Mouse (Mus musculus) kidney, postnatal 36 days (tissue): ENCODE results near the gene Lef1.
A peak's percentile ranks its signal among the peaks of the same experiment; 100 is the strongest.

Source experiments
- DNase-seq, 2 experiments: peaks; one replicate each; pipeline ENCODE4 v3.0.0; 2021 to 2022; ENCODE audit warnings: mixed read lengths in 2 of 2

Gene Lef1

DNA sequence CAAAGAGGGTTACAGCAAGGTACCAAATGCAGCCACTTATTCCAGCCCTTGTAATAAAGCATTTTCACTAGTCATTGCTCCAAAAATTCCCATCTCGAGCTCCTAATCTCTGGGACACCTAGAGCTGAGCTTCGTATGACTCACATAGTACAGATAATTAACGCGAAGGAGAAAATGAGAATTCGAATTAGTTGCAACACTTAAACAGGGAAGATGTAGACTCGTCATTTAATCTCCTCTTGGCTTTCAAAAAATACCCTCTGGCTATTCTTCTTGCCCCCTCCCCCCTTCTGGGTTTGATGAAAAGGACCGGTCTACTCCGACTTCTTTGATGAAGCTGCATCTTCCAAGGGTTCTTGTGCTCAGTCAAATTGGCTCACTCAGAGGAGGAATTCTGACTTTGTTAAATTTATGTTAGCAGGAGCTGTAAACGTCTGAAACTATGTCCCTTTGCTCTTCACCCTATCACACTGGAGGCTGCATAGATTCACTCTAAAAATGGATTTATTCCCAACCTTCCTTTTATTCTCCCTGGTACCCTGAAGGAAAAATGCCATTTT lies 2.1 kb upstream of the Lef1 start:
- no peak for DNase-seq

DNA sequence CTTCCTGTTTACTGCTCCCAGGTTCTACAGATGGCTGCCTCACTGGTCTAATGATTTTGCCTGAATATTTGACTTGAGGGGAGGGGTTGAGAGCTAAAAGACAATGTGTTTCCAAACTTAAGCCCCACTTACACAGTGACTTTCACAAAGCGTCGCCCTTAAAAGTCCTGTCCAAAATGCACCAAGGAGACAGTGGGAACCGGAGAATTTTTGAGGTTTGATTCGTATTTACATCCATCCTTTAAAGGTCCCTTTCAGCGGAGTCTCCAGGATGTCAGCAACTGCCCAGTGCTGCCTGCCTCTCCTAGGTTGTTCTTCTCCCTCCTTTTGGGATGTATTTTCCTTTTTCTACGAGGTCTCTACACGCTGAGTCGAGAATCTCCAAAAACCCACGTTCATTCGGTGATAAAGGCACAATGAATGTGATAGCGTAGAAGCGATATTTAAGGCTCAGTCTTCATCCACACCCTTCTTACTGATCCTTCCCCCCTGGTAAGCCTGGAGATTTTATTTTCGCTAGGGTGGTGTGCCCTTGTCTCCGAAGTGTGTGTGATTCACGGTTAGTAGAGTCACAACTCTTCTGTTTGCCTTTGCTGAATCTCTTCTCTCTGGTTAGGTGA lies 1.1 kb upstream of the Lef1 start:
- DNase-seq: no peak

DNA sequence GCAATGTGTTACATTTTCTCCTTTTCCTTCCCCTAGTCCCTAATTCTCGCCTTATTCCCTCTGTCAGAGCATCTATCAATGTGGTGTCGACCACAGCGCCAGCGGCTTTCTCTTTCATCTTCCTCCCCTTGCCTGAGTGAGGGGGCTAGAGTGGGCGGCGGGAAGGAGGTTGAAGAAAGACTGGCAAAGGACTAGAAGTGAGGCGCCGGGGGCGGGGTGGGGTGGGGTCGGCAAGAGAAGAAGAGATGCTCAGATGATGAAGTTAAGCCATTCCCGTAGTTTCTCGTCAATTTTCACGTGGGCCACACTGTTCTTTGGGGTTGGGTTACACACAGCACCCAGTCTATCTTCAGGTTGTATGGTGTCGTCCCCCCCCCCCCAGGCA lies 593 bp upstream of the Lef1 start:
- DNase-seq: no peak

DNA sequence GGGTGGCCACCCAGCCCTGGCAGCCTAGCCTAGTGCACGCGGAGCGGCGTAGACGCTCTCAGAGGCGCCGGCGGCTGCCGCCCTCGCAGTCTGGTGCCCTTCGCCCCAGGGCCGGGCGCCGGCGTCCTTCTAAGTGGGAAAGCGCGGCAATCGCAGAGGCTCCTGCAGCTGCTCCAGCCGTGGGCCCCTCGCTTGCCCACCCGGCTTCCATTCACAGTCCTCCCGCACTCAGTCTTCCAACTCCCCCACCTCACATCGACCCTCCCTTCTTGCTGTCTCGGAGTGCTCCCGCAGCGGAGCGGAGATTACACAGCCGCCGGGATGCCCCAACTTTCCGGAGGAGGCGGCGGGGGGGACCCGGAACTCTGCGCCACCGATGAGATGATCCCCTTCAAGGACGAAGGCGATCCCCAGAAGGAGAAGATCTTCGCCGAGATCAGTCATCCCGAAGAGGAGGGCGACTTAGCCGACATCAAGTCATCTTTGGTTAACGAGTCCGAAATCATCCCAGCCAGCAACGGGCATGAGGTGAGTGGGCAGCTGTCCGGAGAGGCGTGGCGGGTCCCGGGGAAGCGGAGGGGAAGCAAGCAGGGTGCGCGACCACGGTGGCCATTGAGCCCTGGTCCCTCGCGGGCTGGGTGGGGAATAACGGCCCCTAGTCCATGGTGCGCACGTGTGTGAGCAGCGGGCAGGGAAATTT lies 1.0 kb downstream of the Lef1 start:
- DNase-seq: peak in 1 of 2 experiments; percentile 54

DNA sequence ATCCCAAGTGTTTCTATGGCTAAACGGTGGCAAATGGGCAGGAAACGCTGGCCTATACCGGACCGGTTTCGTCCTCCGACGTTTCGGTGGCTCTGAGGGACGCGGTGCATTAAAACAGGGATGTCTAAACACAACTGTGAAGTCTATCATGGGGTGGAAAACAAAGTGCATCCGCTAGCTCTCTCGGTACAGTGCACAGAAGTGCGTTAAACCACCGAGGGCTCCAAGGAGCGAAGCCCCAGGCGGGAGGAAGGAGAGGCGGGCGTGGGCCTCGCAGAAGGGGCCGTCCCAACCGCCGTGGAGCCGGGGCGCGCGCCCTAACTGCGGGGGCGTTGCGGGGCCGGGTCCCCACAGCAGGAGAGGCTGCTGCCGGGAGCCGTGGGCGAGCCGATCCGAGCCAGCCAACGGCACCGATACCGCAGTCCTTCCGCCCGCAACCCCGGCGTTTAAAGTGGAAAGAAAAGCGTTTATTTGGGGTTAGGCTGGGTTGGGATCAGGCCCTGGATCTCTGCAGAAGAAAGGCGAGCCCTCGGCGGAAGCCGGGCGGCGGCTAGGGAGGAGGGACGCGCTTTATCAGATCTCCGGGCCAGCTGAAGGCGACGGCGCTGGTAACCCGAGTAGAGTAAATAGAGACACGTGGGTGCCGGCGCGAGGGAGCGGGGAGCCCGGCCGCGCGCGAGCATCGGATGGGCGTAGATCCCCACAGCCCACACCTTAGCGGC lies 1.7 kb downstream of the Lef1 start:
- DNase-seq: peak in 1 of 2 experiments; percentile 40

DNA sequence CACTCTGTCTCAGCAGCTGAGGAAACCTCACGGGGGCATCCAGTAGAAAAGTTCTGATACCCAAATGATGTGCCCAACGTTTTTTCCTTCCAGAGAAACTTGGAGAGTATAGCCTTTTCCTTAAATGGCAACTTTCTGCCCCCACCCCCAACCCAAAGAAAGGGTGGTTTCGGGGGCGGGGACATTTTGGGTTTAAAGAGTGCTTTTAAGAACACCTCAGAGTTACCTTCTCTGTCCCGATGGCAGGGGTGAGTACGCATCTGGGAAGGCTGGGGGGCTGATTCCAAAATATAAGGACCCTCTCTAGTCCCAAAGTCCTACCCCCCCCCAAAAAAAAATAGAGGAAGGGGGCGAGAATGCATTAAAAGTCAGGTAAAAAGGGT lies 2.3 kb downstream of the Lef1 start:
- DNase-seq: no peak

DNA sequence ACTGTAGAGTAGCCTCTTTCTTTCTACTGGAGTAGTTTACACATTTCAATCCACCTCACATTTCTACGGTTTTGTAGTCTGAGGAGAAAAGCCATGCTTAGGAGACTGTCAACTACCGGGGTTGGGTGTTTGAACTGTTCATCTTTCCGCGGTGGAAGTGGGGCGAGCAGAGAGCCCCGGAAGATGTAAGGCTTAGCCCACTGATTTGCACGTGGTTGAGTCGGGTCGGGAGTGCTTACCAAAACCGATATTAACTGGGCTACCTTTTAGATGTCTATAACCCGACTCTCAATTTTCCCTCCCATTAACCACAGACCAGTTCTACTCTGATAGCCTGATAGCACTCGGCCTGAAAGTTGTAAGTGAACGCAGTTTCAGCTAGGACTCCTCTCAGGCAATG lies 2.8 kb downstream of the Lef1 start:
- DNase-seq: no peak

DNA sequence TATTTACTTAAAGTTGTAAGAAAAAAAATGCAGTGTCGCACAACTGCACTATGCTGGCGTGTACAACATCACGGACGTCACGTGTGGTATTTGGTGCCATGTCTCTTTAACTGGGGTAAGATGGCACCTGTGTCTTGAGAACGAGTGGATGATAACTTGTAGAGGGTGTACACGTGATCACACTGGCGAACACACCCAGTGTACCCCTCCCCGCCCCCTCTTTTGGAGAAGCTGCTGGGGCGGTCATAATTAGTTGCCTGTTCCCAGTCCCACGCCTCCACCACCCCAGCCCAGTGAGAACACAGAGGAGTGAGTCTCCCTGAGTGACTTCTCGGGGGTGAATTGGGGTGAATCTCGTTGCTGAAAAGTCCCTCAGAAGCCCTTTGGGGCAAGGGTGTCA lies 5.8 kb downstream of the Lef1 start:
- DNase-seq: no peak

DNA sequence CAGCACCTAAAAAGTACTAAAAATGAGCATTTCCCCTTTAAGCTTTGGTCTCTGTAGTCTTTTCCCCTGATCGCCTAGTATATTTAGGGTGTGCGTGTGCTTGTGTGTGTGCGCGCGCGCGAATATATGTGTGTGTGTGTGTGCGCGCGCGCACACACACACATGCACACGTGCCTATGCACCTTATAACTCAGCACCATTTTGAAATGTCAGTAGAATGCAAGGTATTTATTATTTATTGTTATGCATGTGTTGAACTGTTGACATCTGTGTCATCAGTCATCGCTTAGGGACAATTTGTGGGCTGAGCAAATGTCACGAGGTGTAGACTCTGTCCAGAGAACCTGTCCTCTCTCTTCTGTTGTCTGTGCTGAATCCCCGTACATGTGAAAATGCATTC lies 7.1 kb downstream of the Lef1 start:
- DNase-seq: no peak

DNA sequence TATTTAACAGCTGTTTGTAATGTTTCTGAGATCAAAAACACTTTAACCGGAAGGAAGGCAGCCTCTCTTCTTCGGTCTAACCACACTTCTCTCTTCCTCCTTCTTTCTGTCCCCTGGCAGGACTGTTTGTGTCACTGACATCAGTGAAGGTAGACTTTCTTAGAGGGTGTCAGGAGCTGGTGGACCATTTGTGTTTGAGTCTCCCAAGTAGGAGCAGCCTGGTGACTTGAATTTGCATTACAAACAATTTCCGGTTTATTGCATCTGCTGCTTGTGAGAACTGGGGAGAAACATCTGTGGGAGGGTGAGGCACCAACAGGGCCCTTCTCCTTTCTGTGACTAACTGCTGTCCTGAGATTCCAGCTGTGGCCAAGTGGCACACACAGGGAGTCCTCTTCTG lies 7.6 kb downstream of the Lef1 start:
- DNase-seq: no peak

DNA sequence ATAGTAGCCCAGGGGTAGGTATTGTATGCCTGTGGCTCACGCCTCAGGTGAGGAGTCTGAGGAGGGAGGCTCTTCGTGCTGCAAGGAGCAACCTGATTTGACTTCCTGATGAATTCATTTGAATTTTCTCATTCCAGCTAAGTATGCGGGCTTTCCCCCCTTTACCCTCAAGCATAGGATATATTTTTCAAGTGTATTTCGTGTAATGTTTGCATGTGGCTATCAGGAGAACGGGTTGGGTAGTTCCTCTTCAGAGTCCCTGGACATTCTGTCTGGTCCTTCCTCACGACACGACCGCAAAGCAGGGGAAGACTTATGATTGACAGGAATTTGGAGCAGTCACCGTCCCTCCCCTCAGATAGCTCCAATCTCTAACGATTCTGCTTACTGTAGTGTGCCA lies 9.2 kb downstream of the Lef1 start:
- no peak for DNase-seq

DNA sequence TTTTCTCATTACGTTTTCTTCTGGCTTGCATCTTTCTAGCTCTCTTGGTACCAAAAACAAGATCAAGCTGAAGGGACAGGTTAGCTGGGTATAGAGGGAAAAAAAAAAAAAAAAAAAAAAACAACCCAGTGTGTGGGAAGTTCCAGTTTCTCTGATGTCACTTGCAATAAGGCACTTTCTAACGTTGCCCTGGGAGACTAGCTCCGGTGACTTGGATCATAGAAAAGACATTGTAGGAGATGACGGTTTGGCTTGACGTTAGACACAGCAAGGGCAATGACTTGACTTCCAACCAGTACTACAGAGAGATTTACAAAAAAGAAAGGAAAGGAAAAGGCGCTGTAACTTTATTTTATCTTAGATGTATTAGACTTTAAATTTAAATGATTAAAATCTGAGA lies 13.2 kb downstream of the Lef1 start:
- no peak for DNase-seq

DNA sequence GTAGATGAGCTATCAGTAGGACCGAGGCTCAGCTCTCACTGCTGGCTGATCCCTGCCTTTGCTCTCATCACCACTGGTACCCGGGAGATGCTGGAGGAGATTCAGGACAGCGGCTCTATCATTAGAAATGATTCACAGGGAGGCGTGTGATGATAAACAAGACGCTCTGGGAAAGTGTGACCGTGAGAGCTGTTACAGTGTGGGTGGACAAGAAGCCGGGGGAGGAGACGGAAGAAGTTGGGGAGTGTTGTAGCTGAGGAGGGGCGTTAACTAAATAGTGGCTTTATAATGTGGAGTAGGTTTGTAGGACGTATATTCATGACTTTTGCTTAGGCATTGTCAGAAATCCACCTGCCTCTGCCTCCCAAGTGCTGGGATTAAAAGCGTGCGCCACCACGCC lies 15.6 kb downstream of the Lef1 start:
- DNase-seq: no peak

DNA sequence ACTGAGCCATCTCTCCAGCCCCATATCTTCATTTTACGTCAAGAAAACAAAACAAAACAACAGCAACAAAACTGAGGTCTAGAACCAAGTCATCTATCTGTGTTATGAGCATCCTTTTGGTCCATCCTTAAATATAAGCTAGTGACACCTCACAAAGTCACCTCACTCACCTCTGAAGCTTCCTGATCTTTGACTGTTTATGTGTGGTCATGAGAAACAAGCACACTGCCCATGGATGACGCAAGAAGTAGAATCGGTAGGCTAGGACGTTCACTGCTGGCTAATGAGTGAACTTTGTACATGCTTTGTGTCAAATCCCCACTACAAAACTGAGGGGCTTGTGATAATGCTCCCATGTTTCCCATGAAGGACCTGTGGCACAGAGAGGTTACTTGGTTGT lies 16.2 kb downstream of the Lef1 start:
- DNase-seq: no peak

DNA sequence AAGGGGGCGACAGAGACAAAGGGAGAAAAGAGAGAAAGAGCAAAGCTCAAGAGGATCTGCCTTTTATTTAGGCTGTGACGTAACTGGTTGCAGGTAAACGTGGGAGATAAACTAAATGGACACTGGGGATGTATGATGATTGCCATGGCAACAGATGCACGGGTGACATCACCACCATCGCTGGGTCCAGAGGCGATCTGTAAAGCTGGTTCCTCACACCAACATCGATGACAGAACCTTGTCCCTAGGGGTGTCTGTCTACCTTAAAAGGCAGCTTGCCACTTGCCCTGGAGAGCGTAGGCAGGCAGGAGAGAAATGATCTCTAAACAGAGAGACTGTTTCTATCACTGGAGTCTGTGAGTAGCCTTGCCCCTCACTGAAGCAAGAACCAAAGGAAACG lies 23.7 kb downstream of the Lef1 start:
- DNase-seq: no peak

DNA sequence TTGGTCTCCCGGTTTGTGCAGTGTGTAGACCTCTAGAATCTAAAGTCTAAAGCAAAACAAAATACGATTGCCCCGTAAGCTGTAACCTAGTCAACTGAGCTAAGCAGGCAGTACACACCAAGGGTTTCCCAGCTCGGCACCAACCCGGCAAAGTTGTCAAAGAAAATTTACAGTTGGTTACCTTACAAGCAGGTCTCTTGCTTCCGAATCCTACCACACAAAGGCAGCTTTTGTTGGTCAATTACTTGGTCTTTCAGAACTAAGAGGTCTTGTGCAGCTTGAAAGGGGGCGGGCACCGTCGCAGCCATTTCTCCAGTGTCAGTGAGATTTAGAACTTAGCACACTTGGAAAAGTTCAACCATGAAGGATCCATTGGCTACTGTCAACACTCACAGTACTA lies 25.2 kb downstream of the Lef1 start:
- DNase-seq: no peak

DNA sequence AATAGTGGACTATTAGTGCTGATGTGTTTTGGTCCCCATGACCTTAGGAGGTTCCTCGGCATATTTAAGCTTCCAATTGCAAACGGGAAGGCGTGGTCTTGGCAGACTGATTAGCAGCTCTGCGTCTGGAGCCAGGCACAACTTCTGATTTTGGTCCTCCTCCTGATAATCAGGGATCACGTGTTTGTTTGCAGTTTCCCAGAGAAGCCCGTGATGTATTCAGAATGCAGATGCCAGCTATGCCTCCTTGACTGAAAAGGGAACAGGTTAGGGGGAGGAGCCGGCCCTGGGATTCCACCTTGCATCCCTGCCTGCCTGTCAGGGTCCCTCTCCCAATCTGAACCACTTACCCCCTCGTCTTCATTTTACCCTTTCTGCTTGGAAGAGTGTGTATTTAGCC lies 26.2 kb downstream of the Lef1 start:
- no peak for DNase-seq

DNA sequence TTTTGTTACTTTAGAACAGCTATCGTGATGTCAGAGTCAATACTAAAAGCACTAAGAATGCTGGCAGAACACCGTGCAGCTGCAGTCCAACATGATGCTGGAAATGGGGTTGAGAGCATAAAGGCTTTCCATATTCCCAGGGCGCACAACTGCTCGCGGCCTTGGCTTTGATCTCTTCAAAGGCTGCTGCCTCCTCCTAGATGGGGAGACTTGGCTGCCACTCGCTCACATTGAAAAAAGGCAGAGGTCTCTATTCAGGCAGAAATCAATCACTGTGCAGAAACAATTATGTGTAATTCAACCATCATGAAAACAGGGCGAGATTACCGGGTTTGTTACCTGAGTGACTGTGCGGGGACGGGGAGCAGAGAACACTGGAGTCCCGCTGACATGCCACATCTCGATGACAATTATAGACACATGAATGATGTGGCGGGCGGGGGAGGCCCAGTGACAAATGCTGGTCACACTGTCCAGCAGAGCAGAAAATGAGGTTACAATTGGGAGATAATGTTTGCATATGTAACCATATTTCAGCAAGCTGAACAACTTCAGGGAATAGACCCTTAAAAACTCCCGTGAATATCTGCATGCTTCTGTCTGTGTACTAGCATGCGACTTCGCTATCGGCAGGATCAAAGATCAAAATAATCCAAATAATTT lies 27.0 kb downstream of the Lef1 start:
- DNase-seq: no peak

DNA sequence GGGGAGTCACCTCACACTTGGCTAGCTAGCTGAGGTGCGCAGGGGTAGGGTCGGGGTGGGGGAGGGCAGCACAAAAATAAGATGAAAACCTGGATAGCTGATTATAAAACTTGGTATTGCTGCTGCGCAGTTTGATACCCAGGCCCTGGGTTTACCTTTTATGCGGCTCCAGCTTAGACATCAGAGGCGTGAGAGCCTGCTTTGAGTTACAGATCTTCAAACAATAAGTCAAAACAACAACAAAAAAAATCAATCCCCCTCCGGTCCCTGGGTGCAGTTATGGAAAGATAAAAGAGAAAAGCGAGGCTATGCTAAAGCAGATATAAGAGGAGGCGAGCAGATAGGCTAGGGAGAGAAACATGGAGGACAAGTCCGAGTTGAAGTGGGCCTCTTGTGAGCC lies 28.0 kb downstream of the Lef1 start:
- no peak for DNase-seq

DNA sequence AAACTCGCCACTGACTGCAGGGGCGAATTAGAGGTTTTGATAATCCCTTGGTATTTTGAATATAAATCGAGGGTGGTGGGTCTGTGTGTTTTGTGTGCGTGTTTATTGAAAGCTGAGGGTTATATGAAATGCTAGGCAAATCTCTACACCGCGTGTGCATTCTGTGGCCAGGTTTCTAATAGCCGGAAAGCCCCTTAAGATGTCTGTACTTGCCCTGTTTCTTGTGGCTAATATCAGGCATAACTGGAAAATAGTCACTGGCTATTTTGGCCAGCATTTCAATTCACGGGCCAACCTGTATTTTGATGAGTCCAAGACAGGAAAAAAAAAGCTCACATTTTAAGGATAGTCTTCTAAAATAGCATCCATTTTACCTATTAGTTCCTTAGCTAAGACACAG lies 28.5 kb downstream of the Lef1 start:
- no peak for DNase-seq

DNA sequence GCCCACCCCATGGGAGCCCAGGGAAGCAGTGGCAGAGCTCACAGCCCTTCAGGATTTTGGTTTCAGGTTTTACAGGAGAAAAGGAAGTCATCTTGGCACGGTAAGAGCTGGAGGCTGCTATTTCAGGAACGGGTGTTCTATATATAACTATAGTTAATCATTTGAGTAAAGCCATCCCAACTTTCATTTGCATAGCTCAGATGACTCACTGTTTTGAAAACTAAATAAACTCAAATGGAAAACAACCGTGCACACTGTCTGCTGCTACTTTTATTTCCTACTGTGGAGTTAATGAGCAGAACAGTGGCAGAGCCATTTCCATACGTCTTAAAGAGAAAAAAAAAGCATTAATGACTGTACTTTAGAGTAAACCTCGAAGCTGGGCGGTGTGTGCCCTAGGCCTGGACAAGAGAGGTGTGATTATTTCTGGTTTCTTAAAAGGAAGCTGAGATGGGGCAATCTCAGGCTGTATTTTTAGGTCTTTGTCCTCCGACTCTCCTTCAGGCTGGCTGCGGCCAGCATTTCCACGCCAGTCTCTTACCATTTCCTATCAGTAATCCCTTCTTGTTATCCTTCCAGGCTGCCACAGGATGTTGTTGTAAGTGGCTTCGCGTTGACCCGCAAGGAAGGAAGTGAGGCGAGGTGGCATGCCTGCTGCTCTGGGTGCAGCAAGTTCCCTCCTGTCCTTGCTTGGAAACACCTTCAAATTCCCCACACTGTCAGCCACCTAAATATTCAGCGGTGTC lies 29.2 kb downstream of the Lef1 start:
- peak; percentile 8 to 9 for DNase-seq

DNA sequence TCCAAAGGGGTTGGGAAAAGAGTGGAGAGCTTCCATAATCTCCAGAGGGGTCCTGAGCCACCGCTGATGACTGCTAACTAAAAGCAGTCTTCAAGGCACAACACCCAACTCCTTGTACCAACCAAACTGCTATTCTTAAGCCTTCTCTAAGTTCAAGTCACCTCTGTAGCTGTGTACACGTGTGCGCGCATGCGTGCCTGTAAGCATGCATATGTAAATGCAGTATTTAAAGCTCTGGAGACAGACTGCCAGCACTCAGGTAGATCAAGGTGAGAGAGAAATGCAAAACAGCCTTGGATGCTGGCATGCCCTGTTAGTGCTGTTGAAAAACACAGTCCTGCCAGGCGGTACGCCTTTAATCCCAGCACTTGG lies 29.8 kb downstream of the Lef1 start:
- no peak for DNase-seq

DNA sequence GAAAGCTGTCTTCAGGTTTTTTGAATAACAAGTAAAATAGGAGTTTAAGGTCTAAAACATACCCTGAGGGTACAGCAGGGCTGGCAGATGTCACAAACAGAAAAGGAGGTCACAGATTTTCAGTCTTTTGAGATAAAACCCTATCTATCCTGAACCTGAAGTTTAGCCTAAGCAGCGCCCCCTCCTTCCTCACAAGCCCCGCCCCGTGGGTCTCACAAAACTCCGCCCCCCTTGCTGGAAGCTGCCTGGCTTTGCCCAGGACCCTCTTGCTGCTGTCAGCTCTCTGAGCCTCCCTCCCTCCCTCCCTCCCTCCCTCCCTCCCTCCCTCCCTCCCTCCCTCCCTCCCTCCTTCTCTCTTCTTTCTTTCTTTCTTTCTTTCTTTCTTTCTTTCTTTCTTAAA lies 31.3 kb downstream of the Lef1 start:
- DNase-seq: no peak
